Mouse (Mus musculus) olfactory bulb, adult 2 months (tissue): ENCODE data around the gene Shisa9. TPM values are rescaled to one million over a fixed set of nuclear protein-coding genes. Genes with fewer than 3 reads are reported as not detected.

Source experiments
- H3K27ac ChIP-seq: fragments of 200-500 bp; 2 replicates; pipeline ENCODE4 v1.5.1; 2012; ENCODE audit warnings: low read depth, low read length; ENCODE audit not compliant: insufficient read depth
- H3K4me1 ChIP-seq: fragments of 200-500 bp; 2 replicates; pipeline ENCODE4 v1.6.1; 2012; ENCODE audit warnings: low read length; ENCODE audit not compliant: control insufficient read depth, insufficient read depth
- H3K4me3 ChIP-seq: fragments of 200-500 bp; 2 replicates; pipeline ENCODE4 v1.5.1; 2012; ENCODE audit warnings: mild to moderate bottlenecking, low read depth, low read length, moderate library complexity; ENCODE audit not compliant: insufficient read depth
- CTCF ChIP-seq: fragments of 200-500 bp; IDR thresholded peaks from 2 replicates; pipeline ENCODE4 v1.5.1; 2012; ENCODE audit warnings: low read depth, mild to moderate bottlenecking, low read length, moderate library complexity; ENCODE audit not compliant: insufficient read depth
- POLR2A ChIP-seq: fragments of 200-500 bp; IDR thresholded peaks from 2 replicates; pipeline ENCODE4 v1.6.1; 2012; ENCODE audit warnings: mild to moderate bottlenecking, low read depth, low read length, moderate library complexity; ENCODE audit not compliant: insufficient read depth
- WGBS: fragments of 180-500 bp; shearing (Covaris S2); methylation state at CpG from one replicate; pipeline ENCODE4 v1.1.7; 2018; 5-methylcytosine and 5-hydroxymethylcytosine counted together
- polyA plus RNA-seq: library from polyadenylated mRNA; stranded (reverse); fragments of >200 nt; gene quantifications from 2 replicates; pipeline ENCODE4 v1.2.4, GENCODE M21; 2012; ENCODE audit warnings: low replicate concordance; ENCODE audit not compliant: missing spikeins, insufficient read depth, insufficient read length

Gene Shisa9
- polyA plus RNA-seq, 1 experiment, result 125 TPM

GRCm38 (mm10) chr16:12032441-12032840 is 48.5 kb downstream of the Shisa9 start:
- no peak overlapping the region for H3K4me3 ChIP-seq
- TF ChIP-seq CTCF, result no peak
- TF ChIP-seq POLR2A, result no peak
- WGBS, result 40% methylated on average over 1 of the region's 1 CpGs
- H3K27ac ChIP-seq, result 0 out of 2 replicates have a peak overlapping the region, but pooled peaks have one; percentile 30
- H3K4me1 ChIP-seq, result peaks cover 9% of the 10 kb centered on the region; the same call in 1 of the 2 replicates

GRCm38 (mm10) chr16:12034868-12035267 is 51.0 kb downstream of the Shisa9 start:
- no peak overlapping the region for H3K4me3 ChIP-seq
- no peak for TF ChIP-seq CTCF
- no peak for TF ChIP-seq POLR2A
- no peak overlapping the region for H3K27ac ChIP-seq
- 95% methylated on average over 2 of the region's 2 CpGs for WGBS
- peaks cover 9% of the 10 kb centered on the region; the same call in 1 of the 2 replicates for H3K4me1 ChIP-seq

- 88% methylated on average over 3 of the region's 3 CpGs for WGBS
- H3K4me3 ChIP-seq, result no peak overlapping the region
- TF ChIP-seq POLR2A, result no peak
- TF ChIP-seq CTCF, result no peak
- H3K4me1 ChIP-seq, result peaks cover 11% of the 10 kb centered on the region; the same call in 1 of the 2 replicates
- no peak overlapping the region for H3K27ac ChIP-seq
Observed at GRCm38 (mm10) chr16:12035626-12036025, 51.7 kb downstream of the Shisa9 start.

GRCm38 (mm10) chr16:12040935-12041334 is 57.0 kb downstream of the Shisa9 start:
- TF ChIP-seq POLR2A, result no peak
- TF ChIP-seq CTCF, result no peak
- H3K27ac ChIP-seq, result peak overlapping the region; percentile 53; the same call in 1 of the 2 replicates

GRCm38 (mm10) chr16:12052051-12052450 is 68.1 kb downstream of the Shisa9 start:
- H3K27ac ChIP-seq, result no peak overlapping the region
- WGBS, result 98% methylated on average over 1 of the region's 1 CpGs
- H3K4me3 ChIP-seq, result no peak overlapping the region
- no peak for TF ChIP-seq CTCF
- no peak for TF ChIP-seq POLR2A
- H3K4me1 ChIP-seq, result no peaks in the 10 kb centered on the region

More at GRCm38 (mm10) chr16:12040935-12041334, 57.0 kb downstream of the Shisa9 start:
- no peak overlapping the region for H3K4me3 ChIP-seq
- WGBS, result 16% methylated on average over 5 of the region's 5 CpGs
- H3K4me1 ChIP-seq, result peaks cover 10% of the 10 kb centered on the region; the same call in 1 of the 2 replicates

- WGBS, result 69% methylated on average over 5 of the region's 5 CpGs
Observed at GRCm38 (mm10) chr16:12072573-12072972, 88.7 kb downstream of the Shisa9 start.

GRCm38 (mm10) chr16:12076270-12076669 is 92.4 kb downstream of the Shisa9 start:
- peaks cover 5% of the 10 kb centered on the region; the same call in 1 of the 2 replicates for H3K4me1 ChIP-seq
- no peak overlapping the region for H3K4me3 ChIP-seq
- WGBS, result 38% methylated on average over 3 of the region's 3 CpGs
- TF ChIP-seq CTCF, result no peak
- TF ChIP-seq POLR2A, result no peak
- no peak overlapping the region for H3K27ac ChIP-seq

More at GRCm38 (mm10) chr16:12072573-12072972, 88.7 kb downstream of the Shisa9 start:
- H3K4me3 ChIP-seq, result no peak overlapping the region
- peaks cover 5% of the 10 kb centered on the region; the same call in 1 of the 2 replicates for H3K4me1 ChIP-seq
- no peak for TF ChIP-seq CTCF
- TF ChIP-seq POLR2A, result no peak
- H3K27ac ChIP-seq, result no peak overlapping the region

- TF ChIP-seq CTCF (no peak), POLR2A (no peak)
- Histone ChIP-seq H3K4me3 (no peak overlapping the region), H3K4me1 (peaks cover 5% of the 10 kb centered on the region; the same call in 1 of the 2 replicates), H3K27ac (no peak overlapping the region)
- 65% methylated on average over 2 of the region's 2 CpGs for WGBS
Observed at GRCm38 (mm10) chr16:12076700-12077099, 92.8 kb downstream of the Shisa9 start.

GRCm38 (mm10) chr16:12083082-12083481 is 99.2 kb downstream of the Shisa9 start:
- Histone ChIP-seq H3K4me1 (peaks cover 3% of the 10 kb centered on the region; the same call in 1 of the 2 replicates), H3K4me3 (no peak overlapping the region), H3K27ac (no peak overlapping the region)
- WGBS, result 69% methylated on average over 2 of the region's 2 CpGs
- TF ChIP-seq CTCF, result no peak
- no peak for TF ChIP-seq POLR2A
